Mouse (Mus musculus) limb, embryonic 14.5 days (tissue): ENCODE measurements around the gene Mcoln1. TPM values are rescaled to one million over a fixed set of nuclear protein-coding genes. Genes with fewer than 3 reads are reported as not detected.

Experiments
- ATAC-seq: fragments of 200-750 bp; cut with Nextera tagmentation; 2 replicates; pipeline ENCODE4 v1.8.0; 2017; ENCODE audit warnings: low read depth, moderate number of reproducible peaks, moderate TSS enrichment; ENCODE audit not compliant: low FRiP score
- DNase-seq: peaks from one replicate; pipeline ENCODE4 v3.0.0-alpha.2; 2015; ENCODE audit warnings: low spot score
- H3K27ac ChIP-seq: fragments of 300-500 bp; sonication (generic); replicated peaks from 2 replicates; pipeline ENCODE4 v1.5.1; 2014; ENCODE audit warnings: low read depth, mild to moderate bottlenecking, low read length, moderate library complexity, mixed read lengths
- H3K27me3 ChIP-seq: fragments of 300-500 bp; sonication (generic); 2 replicates; pipeline ENCODE4 v1.6.1; 2014; ENCODE audit warnings: low read length, mixed read lengths; ENCODE audit not compliant: control insufficient read depth, insufficient read depth
- H3K36me3 ChIP-seq: fragments of 300-500 bp; sonication (generic); 2 replicates; pipeline ENCODE4 v1.6.1; 2014; ENCODE audit warnings: mild to moderate bottlenecking, low read length, moderate library complexity, mixed read lengths; ENCODE audit not compliant: control insufficient read depth, insufficient read depth
- H3K4me1 ChIP-seq: fragments of 300-500 bp; sonication (generic); 2 replicates; pipeline ENCODE4 v1.6.1; 2014; ENCODE audit warnings: antibody characterized with exemption, low read length, mixed read lengths; ENCODE audit not compliant: control insufficient read depth, insufficient read depth
- H3K4me2 ChIP-seq: fragments of 300-500 bp; sonication (generic); replicated peaks from 2 replicates; pipeline ENCODE4 v1.6.1; 2014; ENCODE audit warnings: low read depth, mild to moderate bottlenecking, low read length, moderate library complexity; ENCODE audit not compliant: severe bottlenecking
- H3K4me3 ChIP-seq: fragments of 300-500 bp; sonication (generic); replicated peaks from 2 replicates; pipeline ENCODE4 v1.5.1; 2014; ENCODE audit warnings: low read length
- H3K9ac ChIP-seq: fragments of 300-500 bp; sonication (generic); 2 replicates; pipeline ENCODE4 v1.6.1; 2014; ENCODE audit warnings: mild to moderate bottlenecking, low read depth, low read length, moderate library complexity; ENCODE audit not compliant: severe bottlenecking
- H3K9me3 ChIP-seq: fragments of 300-500 bp; sonication (generic); 2 replicates; pipeline ENCODE4 v1.6.1; 2016; ENCODE audit warnings: low read length; ENCODE audit not compliant: control insufficient read depth
- POLR2A ChIP-seq: fragments of 200-500 bp; IDR thresholded peaks from 2 replicates; pipeline ENCODE4 v1.8.0; 2012; ENCODE audit warnings: inconsistent platforms, mild to moderate bottlenecking, moderate library complexity, borderline replicate concordance; ENCODE audit not compliant: insufficient read depth, insufficient read length; ENCODE audit errors: extremely low read depth
- WGBS: fragments of 180-500 bp; shearing (Covaris S2); extraction: QIAGEN DNeasy Blood & Tissue Kit; methylation state at CpG from one replicate; pipeline ENCODE4 v1.1.7; 2014; 5-methylcytosine and 5-hydroxymethylcytosine counted together
- polyA plus RNA-seq, 2 experiments: library from polyadenylated mRNA; depleted of rRNA in 1 of 2; stranded (reverse) in 1 of 2; unstranded in 1 of 2; fragments of >200 nt; fragmentation: Nextera tagmentation in 1 of 2; extraction: Ambion mirVana in 1 of 2; gene quantifications; 2 replicates each; pipeline versions ENCODE4 v1.2.1 to v1.2.3; 2012 to 2014

Mcoln1 gene
- polyA plus RNA-seq, 2 experiments, result 36.6 to 148 TPM

GRCm38 (mm10) chr8:3480221-3480785, 20.0 kb upstream of the Mcoln1 start:
- no peaks in the 10 kb centered on the region for H3K9me3 ChIP-seq
- H3K4me1 ChIP-seq, result no peaks in the 10 kb centered on the region
- DNase-seq (no peak), ATAC-seq (no peak)
- no peak overlapping the region for H3K9ac ChIP-seq
- H3K4me3 ChIP-seq, result no peak overlapping the region
- H3K36me3 ChIP-seq, result no peaks in the 10 kb centered on the region
- H3K27ac ChIP-seq, result no peak overlapping the region
- H3K4me2 ChIP-seq, result no peak overlapping the region
- TF ChIP-seq POLR2A, result no peak
- 0 out of 2 replicates have a peak, but pooled peaks cover 4% of the 10 kb centered on the region for H3K27me3 ChIP-seq
- 77% methylated on average over 4 of the region's 4 CpGs for whole genome bisulfite sequencing

- H3K9ac ChIP-seq, result no peak overlapping the region
- no peaks in the 10 kb centered on the region for H3K36me3 ChIP-seq
- H3K27ac ChIP-seq, result no peak overlapping the region
- H3K4me1 ChIP-seq, result no peaks in the 10 kb centered on the region
- DNase-seq, result no peak
- H3K27me3 ChIP-seq, result no peaks in the 10 kb centered on the region
- H3K9me3 ChIP-seq, result no peaks in the 10 kb centered on the region
- H3K4me2 ChIP-seq, result no peak overlapping the region
- ATAC-seq, result no peak
- 60% methylated on average over 5 of the region's 5 CpGs for WGBS
- no peak for TF ChIP-seq POLR2A
- H3K4me3 ChIP-seq, result no peak overlapping the region
Observed at GRCm38 (mm10) chr8:3481605-3482004, 18.7 kb upstream of the Mcoln1 start.

- Histone ChIP-seq H3K4me2 (no peak overlapping the region), H3K36me3 (no peaks in the 10 kb centered on the region), H3K9me3 (no peaks in the 10 kb centered on the region), H3K9ac (no peak overlapping the region), H3K27me3 (no peaks in the 10 kb centered on the region), H3K27ac (no peak overlapping the region), H3K4me1 (no peaks in the 10 kb centered on the region), H3K4me3 (no peak overlapping the region)
- ATAC-seq (no peak), DNase-seq (no peak)
- WGBS, result 87% methylated on average over 22 of the region's 22 CpGs
- no peak for TF ChIP-seq POLR2A
Observed at GRCm38 (mm10) chr8:3482240-3482740, 18.0 kb upstream of the Mcoln1 start.

GRCm38 (mm10) chr8:3483546-3483945, 16.7 kb upstream of the Mcoln1 start:
- H3K4me2 ChIP-seq, result no peak overlapping the region
- no peak for ATAC-seq
- no peaks in the 10 kb centered on the region for H3K4me1 ChIP-seq
- H3K9ac ChIP-seq, result no peak overlapping the region
- no peaks in the 10 kb centered on the region for H3K27me3 ChIP-seq
- H3K27ac ChIP-seq, result no peak overlapping the region
- no peaks in the 10 kb centered on the region for H3K36me3 ChIP-seq
- H3K9me3 ChIP-seq, result no peaks in the 10 kb centered on the region
- WGBS, result 86% methylated on average over 7 of the region's 7 CpGs
- no peak for DNase-seq
- TF ChIP-seq POLR2A, result no peak
- H3K4me3 ChIP-seq, result no peak overlapping the region

- Histone ChIP-seq H3K36me3 (no peaks in the 10 kb centered on the region), H3K27ac (no peak overlapping the region), H3K9me3 (no peaks in the 10 kb centered on the region), H3K27me3 (no peaks in the 10 kb centered on the region), H3K9ac (no peak overlapping the region), H3K4me3 (no peak overlapping the region), H3K4me2 (no peak overlapping the region), H3K4me1 (no peaks in the 10 kb centered on the region)
- TF ChIP-seq POLR2A, result no peak
- 23% methylated on average over 5 of the region's 5 CpGs for WGBS
- no peak for ATAC-seq
- no peak for DNase-seq
Observed at GRCm38 (mm10) chr8:3485192-3485591, 15.1 kb upstream of the Mcoln1 start.
